Mouse (Mus musculus): ENCODE data around the gene Ccdc62.
A peak's percentile ranks its signal among the peaks of the same experiment; 100 is the strongest.

Ccdc62 gene

GRCm38 (mm10) chr5:124004356-124005150 is 74.1 kb downstream of the Ccdc62 start:
- DNase-seq = peak in 1 of 2 experiments; percentile 67

DNA sequence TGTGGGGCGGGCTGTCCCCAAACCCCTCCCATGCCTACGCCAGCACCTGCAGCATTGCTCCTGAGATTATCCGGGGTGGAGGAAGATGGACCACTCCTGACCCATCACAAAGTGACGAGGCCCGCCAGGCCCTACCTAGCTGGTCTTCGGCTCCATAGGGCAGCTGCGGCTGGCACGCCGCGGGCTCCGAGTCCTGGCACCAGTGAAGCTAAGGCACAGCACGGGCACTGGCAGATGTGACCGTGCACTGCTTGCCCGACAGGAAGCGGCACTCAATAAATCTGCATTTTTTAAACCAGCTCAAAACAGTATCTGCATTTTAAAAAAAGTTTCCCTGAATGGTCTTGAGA is 74.6 kb downstream of the Ccdc62 start:
- no peak for DNase-seq

DNA sequence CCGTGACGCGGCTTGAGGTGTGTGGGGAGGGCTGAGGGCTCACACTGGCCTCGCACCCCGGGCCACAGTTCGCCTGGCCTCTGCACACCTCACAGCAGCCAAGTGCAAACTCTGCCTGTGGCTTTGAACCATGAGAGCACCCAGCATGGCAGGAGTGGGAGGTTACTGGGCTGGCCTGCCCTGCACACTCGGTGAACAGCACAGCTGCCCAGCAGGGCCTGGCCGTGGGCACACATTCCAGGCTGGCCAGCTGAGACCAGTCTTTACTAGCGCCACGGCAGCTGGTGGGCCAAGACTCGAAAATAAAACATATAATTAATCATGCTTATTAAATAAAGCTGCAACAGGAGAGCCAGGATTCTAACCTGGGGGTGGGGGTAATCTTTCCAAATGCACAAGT is 75.1 kb downstream of the Ccdc62 start:
- no peak for DNase-seq

GRCm38 (mm10) chr5:124006082-124006873 is 75.8 kb downstream of the Ccdc62 start:
- peak; percentile 55 to 68 for DNase-seq

DNA sequence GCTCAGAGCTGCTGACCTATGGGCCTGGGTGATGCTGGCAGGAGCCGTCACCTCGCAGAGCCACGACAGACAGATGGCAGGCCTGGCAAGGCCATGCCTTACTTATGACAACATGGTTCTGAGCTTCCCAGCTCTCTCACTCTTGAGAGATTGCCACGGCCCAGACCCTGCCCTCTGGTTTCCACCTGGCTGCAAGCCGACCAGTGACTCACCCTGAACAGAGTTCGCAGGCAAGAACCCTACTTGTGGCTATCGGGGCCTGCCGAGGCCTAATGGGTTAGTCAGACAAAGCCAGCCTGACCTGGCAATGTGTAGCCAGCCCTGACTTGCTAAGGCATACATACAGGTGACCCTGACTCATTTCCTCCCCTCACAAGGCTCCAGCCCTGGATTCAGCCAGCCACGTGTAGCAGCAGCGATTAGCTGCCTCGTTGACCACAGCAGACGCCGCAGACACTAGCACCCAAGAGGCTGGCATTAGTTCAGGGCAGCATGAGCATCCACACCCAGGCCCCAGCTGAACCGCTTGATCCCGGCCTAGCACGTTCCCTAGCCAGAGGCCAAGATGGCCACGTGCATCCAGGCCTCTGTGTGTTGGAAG is 76.5 kb downstream of the Ccdc62 start:
- peak; percentile 93 to 95 for DNase-seq

GRCm38 (mm10) chr5:124010077-124010476 is 79.6 kb downstream of the Ccdc62 start:
- DNase-seq = no peak

DNA sequence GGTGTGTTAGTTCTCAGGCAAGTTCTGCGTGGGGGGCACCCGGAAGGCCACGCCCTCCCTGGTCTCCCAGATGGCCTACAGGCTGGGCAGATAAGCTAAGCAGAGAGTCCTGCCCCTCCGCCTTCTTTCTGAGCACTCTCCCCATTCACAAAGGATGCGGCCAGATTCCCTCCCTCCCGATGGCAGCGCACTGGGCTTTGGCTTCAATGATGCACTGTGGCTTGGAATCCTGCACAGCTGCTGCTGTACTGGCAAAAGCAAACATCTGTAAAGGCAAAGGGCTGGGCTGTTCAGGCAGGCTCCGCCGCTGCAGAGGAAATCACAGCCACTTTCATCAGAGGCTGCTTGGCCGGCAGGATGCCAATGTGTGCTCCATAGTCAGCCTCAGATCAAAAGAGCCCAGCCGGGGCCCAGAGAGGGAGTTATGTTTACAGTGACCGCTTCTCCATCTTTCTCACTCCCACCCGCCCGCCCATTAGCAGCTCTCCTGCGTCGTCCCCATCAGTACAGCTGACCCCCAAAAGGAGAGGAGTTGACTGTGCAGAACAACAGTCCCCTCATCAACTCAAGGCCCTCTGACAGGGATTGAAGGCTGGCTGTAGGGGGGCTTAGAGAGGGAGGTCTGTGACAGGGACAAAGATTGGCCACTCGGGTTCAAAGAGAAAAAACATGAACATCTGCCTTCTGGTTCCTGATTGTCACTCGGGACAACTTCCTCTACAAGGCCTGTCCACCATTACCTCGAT is 80.6 kb downstream of the Ccdc62 start:
- DNase-seq = peak; percentile 57 to 73

DNA sequence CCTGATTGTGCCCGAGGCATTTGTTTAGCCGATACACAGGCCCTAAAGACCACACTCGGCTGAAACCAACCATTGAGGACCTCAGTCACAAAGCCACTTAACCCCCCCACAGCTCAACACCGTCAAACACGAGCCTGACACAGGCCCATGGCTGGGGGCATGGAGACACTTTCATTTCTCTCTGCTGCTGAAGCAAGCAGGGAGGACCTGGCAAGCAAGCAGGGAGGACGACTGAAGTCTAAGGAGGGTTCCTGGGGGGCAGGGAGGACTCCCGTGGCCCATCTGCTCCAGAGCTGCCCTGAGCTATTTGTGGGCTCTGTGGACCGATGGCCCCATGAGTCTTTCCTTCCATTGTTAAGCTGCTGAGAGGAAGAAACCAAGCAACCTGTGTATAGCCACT is 81.4 kb downstream of the Ccdc62 start:
- peak; percentile 55 to 65 for DNase-seq

DNA sequence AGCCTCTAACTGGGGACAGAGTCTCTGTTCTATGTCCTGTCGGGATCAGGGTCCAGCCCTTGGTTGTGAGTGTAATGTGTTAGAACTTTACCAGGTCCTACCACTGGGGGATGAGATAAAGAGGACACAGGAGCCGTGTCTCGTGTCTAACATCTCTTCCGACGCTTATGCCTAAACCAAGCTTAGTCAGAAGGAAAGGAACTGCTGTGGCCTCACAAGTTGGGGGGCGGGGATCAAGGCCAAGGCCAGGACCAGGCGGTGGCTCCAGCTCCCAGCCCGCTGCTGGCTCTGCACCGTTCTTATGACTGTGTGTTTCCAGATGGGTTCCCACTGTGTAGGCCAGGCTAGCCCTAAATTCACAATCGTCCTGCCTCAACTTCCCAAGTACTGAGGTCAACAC is 82.4 kb downstream of the Ccdc62 start:
- DNase-seq = no peak

- DNase-seq = no peak
Measured at GRCm38 (mm10) chr5:124013747-124014146, 83.3 kb downstream of the Ccdc62 start.

GRCm38 (mm10) chr5:124014180-124014579 is 83.7 kb downstream of the Ccdc62 start:
- no peak for DNase-seq

DNA sequence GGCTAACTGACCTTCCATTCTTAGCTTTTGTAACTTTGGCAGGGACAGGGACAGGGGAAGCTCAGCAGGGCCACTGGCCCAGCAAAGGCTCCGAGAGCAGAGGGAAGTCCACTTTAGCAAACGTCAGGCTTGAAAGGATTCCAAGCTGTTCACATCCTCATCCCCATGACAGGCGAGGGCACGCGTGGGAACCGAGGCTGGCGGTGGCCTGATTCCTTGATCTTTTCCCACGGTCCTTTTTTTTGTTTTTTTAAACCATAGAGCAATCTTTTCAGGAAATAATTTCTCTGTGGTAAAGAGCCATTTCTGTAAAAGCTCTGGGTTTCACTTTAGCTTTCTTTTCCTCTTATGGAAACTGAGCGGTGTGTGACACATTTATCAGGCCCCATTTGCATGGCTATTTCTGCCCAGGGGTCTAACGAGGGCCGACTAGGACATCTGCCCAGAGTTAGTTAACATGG is 84.3 kb downstream of the Ccdc62 start:
- DNase-seq = peak in 1 of 2 experiments; percentile 56

DNA sequence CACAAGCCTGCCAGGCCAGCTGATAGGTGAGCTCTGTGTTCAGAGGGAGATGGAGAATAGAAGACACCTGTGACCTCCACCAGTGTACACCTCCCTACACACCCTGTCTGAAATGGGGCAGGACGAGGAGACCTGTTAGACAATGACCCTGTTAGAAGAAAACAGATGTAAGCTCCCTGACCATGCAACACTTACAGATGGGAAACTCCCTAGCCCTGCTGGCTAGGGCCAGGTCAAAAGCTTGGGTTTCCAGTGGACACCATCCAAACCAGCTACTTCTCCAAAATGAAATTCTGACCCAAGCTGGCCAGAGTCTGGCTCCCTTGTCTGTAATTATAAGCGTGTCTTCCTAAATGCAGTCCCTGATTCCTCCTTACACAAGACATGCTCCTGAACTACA is 85.2 kb downstream of the Ccdc62 start:
- no peak for DNase-seq

GRCm38 (mm10) chr5:124016291-124016821 is 85.9 kb downstream of the Ccdc62 start:
- no peak for DNase-seq

- peak; percentile 10 to 22 for DNase-seq
Measured at GRCm38 (mm10) chr5:124017941-124018340, 87.5 kb downstream of the Ccdc62 start.

GRCm38 (mm10) chr5:124018651-124019050 is 88.2 kb downstream of the Ccdc62 start:
- DNase-seq = peak; percentile 9 to 17
